Mouse (Mus musculus): Measurements from ENCODE around the gene Srpx. TPM values are rescaled to one million over a fixed set of nuclear protein-coding genes. Genes with fewer than 3 reads are reported as not detected.

The Srpx gene
- polyA plus RNA-seq (2012; rRNA removed): 5.3 and 6.6 TPM in 2 replicates

GRCm38 (mm10) chrX:10117065-10117719 lies at the start of gene Srpx:
Gene Srpx (minus strand): TSS chrX:10117709.

Other genes starting within 250 kb of the Srpx start
- 0.41 and 0.49 TPM in 2 replicates for gene Sytl5, start 232.1 kb downstream of the Srpx start, polyA plus RNA-seq (2012; rRNA removed)
- gene Rpgr, start 99.2 kb upstream of the Srpx start, polyA plus RNA-seq (2012; rRNA removed): 22.1 and 23.2 TPM in 2 replicates
- gene Otc, start 134.6 kb upstream of the Srpx start, polyA plus RNA-seq (2012; rRNA removed): 0.04 TPM in 1 of 2 replicates, not detected in the other

All from central nervous system, embryonic 18 days (tissue).